Mouse (Mus musculus): ENCODE results near the gene Ngdn.
"Not testable (repeated sequence)": the region's sequence is repeated elsewhere in the genome, so short reads cannot be mapped to it uniquely, and the experiment has no call there.

Gene Ngdn

GRCm38 (mm10) chr14:55029034-55029698 is 13.9 kb downstream of the Ngdn start:
- DNase-seq, result peak; percentile 87 to 92

- peak; percentile 51 to 56 for DNase-seq
Observed at GRCm38 (mm10) chr14:55032695-55033225, 17.5 kb downstream of the Ngdn start.

GRCm38 (mm10) chr14:55043694-55044093 is 28.4 kb downstream of the Ngdn start:
- DNase-seq, result not testable (repeated sequence)

- no peak for DNase-seq
Observed at GRCm38 (mm10) chr14:55047971-55048531, 32.8 kb downstream of the Ngdn start.

DNA sequence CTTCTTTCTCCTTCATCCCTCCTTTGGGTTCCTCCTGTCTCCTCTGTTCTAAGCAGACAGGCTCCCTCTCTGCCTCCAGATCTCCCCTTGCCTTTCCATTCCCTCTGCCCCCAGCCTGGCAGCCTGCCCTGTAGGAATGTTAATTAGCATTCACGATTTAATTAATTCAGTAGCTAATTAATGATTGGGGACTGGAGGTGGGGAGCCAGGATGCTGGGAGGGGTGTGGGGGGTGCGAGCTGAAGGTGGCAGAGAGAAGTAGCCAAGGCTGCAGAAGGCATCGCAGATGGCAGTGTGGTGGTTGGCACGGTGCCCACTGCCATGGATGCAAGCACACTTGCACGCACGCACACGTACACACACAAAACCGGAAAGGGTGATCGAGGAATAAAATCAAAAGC is 37.2 kb downstream of the Ngdn start:
- DNase-seq, result peak; percentile 99 to 100

GRCm38 (mm10) chr14:55053050-55053449 is 37.8 kb downstream of the Ngdn start:
- DNase-seq, result peak; percentile 77 to 82

GRCm38 (mm10) chr14:55053708-55054190 is 38.5 kb downstream of the Ngdn start:
- peak; percentile 99 for DNase-seq

GRCm38 (mm10) chr14:55054191-55054749 is 39.0 kb downstream of the Ngdn start:
- peak; percentile 91 to 93 for DNase-seq

DNA sequence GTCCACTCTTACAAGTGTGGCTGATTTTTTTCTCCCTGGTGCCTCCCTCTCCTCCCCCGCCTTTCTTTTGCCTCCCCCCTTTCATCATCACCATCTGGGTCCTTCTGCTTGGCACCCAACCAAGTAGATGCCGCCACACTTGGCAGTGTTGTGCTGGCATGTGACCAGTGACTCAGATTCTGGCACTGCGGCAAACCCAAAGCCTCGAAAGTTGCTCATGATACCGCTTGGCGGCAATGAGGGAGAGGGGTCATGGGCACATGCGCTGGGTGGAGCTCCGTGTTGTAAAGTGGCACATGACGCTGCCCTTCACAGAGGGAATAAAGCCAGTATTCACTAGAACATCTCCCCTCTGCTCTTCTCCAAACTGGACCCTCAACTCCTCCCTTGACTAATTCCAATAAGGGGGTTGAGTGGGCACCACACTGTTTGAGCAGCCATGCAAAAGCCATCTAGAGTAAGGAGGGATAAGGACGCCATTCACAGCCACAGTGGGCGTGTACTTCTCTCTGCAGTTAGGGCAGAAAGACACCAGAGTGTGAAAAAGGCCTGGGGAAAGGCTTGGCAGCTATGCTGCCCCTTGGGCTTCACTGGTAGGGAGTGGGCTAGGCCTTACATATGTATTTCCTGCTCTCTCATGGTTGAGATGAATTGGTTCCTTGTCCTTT is 40.0 kb downstream of the Ngdn start:
- DNase-seq, result peak; percentile 98 to 99

DNA sequence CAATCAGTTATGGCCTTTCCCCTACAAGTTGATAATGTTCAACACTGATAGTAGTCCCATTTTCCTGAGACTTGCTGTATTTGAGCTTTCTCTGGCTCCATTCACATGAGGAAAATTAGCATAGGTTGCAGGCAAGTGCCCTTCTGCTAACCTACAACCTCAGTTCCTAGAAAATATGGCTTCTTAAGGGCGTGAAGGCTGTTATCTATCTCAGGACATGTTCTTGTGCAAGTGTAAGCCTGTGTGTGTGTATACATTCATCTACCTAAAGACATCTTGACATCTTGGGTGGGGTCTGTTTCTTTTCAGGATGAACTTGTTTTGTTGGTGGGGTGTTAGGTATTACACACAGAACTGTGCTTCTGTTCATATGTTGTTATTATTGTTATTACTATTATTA is 43.8 kb downstream of the Ngdn start:
- DNase-seq, result no peak

- DNase-seq, result peak in 1 of 2 experiments; percentile 28
Observed at GRCm38 (mm10) chr14:55059931-55060330, 44.7 kb downstream of the Ngdn start.

GRCm38 (mm10) chr14:55061845-55062244 is 46.6 kb downstream of the Ngdn start:
- DNase-seq, result peak in 1 of 2 experiments; percentile 43

GRCm38 (mm10) chr14:55062626-55063025 is 47.4 kb downstream of the Ngdn start:
- DNase-seq, result peak; percentile 83 to 88

- no peak for DNase-seq
Observed at GRCm38 (mm10) chr14:55063117-55063516, 47.9 kb downstream of the Ngdn start.

- DNase-seq, result peak in 1 of 2 experiments; percentile 59
Observed at GRCm38 (mm10) chr14:55063581-55064381, 48.5 kb downstream of the Ngdn start.

DNA sequence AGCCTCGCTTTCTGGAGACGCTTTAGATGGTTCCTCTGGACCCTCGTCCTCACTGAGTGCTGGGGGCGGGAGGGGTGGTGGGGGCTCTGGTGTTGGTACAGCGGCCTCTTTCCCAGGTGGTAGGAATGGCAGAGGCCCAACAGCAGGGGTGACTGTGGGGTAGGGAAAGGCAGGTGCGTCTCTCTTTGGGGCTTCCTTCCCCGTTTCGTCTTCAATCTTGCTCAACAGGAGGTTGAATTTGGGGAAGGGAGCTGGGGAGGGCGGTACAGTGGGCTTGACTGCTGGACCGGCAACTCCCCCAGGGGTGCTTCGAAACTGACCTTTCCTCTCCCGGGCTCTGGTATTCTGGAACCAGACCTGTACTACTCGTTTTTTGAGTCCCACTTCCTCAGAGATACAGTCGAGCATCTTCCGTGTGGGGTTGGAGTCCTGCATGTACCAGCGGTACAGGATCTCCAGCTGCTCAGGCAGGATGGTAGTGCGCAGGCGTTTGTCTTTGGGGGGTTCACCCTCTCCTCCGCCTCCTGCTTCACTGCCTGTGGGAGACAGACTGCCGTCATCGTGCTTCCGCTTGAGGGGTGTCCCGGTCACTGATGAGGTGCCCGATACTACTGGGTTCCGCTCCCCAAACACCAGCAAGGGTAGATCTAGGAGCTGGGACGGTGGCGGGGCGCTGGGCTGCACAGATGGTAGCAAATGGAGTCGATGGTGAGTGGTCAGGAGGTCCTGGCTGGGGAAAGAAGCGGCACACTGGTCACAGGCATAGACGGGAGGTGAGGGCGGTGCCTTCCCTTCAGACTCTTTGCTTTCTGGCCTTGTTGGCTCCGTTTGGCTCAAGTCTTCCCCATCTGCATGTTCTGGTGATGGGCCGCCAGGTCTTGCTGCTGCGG is 49.5 kb downstream of the Ngdn start:
- DNase-seq, result peak in 1 of 2 experiments; percentile 58

DNA sequence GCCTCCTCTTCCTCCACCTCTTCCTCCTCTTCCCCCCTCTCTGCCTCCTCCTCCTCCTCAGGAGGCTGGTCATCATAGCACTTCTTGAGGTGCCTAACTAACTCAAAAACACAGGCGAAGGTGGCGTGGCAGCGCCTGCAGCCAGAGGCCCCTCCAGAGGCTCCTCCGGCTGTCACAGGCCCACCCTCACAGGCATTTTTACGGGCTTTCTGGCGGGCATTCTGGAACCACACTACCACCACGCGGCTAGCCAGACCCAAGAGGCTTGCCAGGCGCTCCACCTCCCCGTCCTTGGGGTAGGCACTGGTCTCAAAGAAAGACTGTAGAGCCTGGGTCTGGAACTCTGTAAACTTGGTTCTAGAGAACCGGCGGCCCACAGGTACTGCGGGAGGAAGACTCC is 50.1 kb downstream of the Ngdn start:
- DNase-seq, result peak; percentile 61 to 65

DNA sequence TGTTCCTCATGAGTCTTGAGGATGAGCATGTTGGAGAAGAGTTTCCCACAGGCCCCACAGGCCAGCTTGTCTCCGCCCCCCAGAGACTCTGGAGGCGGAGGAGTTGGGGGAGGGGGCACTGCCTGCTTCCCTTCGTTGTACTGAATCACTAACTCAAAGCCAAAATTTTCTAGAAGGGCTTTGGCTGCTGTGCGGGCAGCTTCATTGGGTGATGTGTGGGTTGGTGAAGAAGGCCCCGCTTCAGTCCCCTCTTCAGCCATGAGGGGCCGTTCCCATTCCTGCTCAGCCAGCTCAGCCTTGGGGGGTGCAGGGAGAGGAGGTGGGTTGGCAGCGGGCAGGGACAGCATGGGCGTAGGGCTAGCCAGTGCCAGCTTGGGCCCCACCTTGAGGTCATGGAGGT is 50.8 kb downstream of the Ngdn start:
- peak; percentile 57 to 59 for DNase-seq

DNA sequence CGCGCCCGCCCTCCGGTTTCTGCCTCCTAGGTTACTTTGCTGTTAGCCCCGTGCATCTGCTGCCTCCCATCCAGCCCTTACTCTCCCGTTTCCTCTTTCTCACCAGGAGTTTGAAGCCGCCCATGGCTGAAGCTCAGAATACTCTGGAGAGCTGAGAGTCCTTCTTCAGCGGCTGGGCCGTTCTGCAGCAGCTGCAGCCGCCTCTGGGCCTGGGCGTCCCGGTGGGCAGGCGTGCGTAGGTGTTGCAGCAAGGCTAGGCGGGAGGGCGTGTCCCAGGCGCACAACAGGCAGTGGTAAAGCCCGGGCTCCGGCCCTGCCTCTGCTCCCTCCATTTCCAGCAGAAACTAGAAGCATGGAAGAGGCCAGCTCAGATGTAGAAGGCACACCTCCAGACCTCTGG is 56.5 kb downstream of the Ngdn start:
- no peak for DNase-seq
